Mouse (Mus musculus): ENCODE results near the gene Nup93.

- no peak for TF ChIP-seq CTCF (IDR thresholded peaks at IDR 0.05; ENCODE audit: borderline replicate concordance, insufficient read depth, low read depth, low read length)
- TF ChIP-seq POLR2A (IDR thresholded peaks at IDR 0.05; ENCODE audit: borderline replicate concordance, insufficient read depth, low read length) = no peak
Observed at GRCm38 (mm10) chr8:94292626-94293025, 78.3 kb downstream of the Nup93 start.

Measured in cerebellum, adult 2 months (tissue).